Mouse (Mus musculus): ENCODE data around the gene Bola2. TPM values are rescaled to one million over a fixed set of nuclear protein-coding genes. Genes with fewer than 3 reads are reported as not detected.
A peak's percentile ranks its signal among the peaks of the same experiment; 100 is the strongest.

The Bola2 gene
- polyA plus RNA-seq (2021) = 102 TPM

DNA sequence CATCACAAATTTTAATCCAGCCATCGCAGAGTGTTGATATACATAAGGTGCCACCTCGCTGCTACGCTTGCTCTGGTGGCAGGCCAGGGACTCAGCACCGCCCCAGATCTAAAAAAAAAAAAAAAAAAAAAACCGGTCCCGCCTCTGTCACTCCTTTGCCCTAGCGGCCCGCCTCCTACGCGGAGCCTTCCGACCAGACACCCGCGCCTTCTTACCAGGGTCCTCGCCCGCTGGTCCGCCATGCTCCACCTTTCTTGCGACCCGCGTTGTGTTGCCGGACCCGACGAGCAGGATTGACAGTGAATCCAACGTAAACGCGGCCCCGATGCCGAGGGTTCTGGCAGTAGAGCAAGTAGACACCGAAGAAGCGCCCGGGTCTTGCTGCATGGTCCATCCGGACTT is at the start of gene Bola2:
Gene Bola2, plus strand, starts transcription at position 192 of the 402 bp plus-strand sequence.
- no peaks in the 10 kb centered on the region for H3K27me3 ChIP-seq
- ChIA-PET CTCF (interaction anchor here (1.0 kb wide), 1 partner anchor 11 kb away, joined by 3 read pairs; no protein-coding TSS in a partner anchor), POLR2A (no interaction called here)
- no peak for DNase-seq (ENCODE audit: low read depth, low spot score)
- TF ChIP-seq CTCF (IDR thresholded peaks at IDR 0.05) = no peak
- in situ Hi-C loops (cut with MboI; ENCODE audit: low pct_unique_long_range_greater_than_20kb) = no loop called here
- ATAC-seq = peak; percentile 33

DNA sequence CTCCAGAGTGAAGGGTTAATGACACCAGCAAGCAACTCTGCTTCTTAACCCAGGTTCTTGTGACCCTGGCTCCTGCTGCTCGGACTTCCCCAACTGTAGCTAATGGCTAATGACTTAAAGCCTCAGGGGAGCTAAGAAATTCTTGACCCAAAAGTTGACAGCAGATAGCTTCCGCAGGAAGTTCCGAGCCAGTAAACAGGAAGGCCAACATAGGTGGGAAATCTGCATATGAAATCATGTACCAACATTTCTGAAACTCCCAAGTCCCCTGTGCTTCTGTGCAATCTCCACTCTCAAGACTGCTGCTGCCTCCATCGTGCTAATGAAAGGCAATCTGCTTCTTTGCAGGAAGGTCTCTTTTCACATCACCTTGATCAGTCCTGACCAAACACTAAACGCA is 49.5 kb upstream of the Bola2 start:
- ChIA-PET POLR2A (no interaction called here), CTCF (interaction anchor here (1.6 to 2.6 kb wide), 2 partner anchors 41 to 48 kb away, joined by 3 to 7 read pairs; no protein-coding TSS in a partner anchor)
- in situ Hi-C loops (cut with MboI; ENCODE audit: low pct_unique_long_range_greater_than_20kb) = no loop called here
- DNase-seq (ENCODE audit: low read depth, low spot score) (no peak), ATAC-seq (no peak)
- TF ChIP-seq CTCF (IDR thresholded peaks at IDR 0.05) = no peak
- no peaks in the 10 kb centered on the region for H3K27me3 ChIP-seq

- in situ Hi-C loops (cut with MboI; ENCODE audit: low pct_unique_long_range_greater_than_20kb) = no loop called here
- DNase-seq (ENCODE audit: low read depth, low spot score) = no peak
- no peaks in the 10 kb centered on the region for H3K27me3 ChIP-seq
- ChIA-PET CTCF (interaction anchor here (0.8 to 0.9 kb wide), 4 partner anchors 13 to 69 kb away, joined by 3 to 4 read pairs (median 3); no protein-coding TSS in a partner anchor), POLR2A (interaction anchor here (0.7 to 0.9 kb wide), 2 partner anchors 15 to 202 kb away, joined by 4 read pairs; no protein-coding TSS in a partner anchor)
- TF ChIP-seq CTCF (IDR thresholded peaks at IDR 0.05) = peak; percentile 61
- ATAC-seq = no peak
These were observed 46.7 kb upstream of the Bola2 start for GRCm38 (mm10) chr7:126648486-126648885.

DNA sequence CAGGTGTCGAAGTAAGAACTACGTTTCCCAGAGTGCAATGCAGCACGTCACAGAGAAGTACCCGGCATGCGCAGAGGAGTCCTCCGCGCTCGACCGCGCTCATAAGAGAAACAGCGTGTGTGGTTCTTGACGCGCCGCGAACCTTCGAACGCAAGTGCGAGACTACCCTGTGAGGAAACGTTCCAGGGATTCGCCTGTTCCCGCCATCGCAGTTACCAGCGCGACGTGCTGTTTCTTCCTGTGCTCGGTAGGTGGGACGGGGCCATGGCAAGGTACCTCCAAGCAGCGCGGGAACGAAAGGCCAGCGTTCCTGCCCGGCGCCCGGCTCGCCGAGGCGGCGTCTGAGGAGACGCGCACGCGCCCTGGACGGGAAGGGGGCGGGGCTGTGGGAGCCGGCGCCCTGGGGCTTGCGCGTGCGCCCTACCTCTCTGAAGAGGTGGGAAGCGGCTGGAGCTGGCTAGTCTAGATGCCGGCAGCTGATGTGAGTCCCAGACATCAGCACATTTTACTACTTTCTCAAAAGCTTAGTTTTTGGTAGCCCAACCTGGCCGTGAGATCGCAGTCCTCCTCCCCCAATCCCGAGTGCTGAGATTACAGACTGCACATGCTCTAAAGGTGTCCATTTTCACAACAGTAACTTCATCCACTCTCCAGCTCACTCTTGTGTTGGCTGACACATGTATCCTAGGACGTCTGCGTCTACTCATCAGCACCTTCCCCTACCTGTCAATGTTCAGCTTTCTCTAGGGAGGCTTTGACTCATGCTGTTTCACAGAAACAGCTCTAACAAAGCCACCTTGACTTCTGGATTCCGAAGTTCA is 45.8 kb upstream of the Bola2 start, which contains the start of gene Sgf29:
Gene Sgf29, plus strand, starts transcription at position 79 of the 821 bp plus-strand sequence.
- H3K27me3 ChIP-seq = no peaks in the 10 kb centered on the region
- ATAC-seq (peak; percentile 73), DNase-seq (ENCODE audit: low read depth, low spot score) (no peak)
- in situ Hi-C loops (cut with MboI; ENCODE audit: low pct_unique_long_range_greater_than_20kb) = no loop called here
- ChIA-PET POLR2A (interaction anchor here (0.9 to 1.1 kb wide), 2 partner anchors 12 to 14 kb away, joined by 3 to 4 read pairs; no protein-coding TSS in a partner anchor), CTCF (interaction anchor here (0.6 to 1.7 kb wide), 9 partner anchors 9 to 84 kb away, joined by 3 to 4 read pairs (median 3); partner anchors contain the start of gene Eif3c)
- no peak for TF ChIP-seq CTCF (IDR thresholded peaks at IDR 0.05)

- in situ Hi-C loops (cut with MboI; ENCODE audit: low pct_unique_long_range_greater_than_20kb) = no loop called here
These were observed 44.3 kb upstream of the Bola2 start for GRCm38 (mm10) chr7:126650852-126651251.

DNA sequence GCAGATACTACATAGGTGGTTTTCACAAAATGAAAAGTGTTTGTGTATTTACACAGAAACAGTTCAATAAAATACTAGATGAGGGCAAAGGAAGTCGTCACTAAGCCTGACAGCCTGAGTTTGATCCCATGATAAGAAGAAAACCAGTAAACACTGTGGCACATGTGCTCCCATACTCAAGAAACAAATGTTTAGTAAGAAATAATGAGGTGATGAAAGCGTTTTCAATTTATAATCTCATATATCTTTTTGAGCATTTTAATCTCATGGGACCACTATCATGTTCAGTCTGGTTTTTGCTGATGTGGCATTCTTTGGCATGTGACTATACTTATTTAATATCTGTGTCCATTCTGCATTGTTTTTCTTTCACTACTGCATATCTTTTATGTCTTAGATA is 41.2 kb upstream of the Bola2 start:
- DNase-seq (ENCODE audit: low read depth, low spot score) = no peak
- no peak for TF ChIP-seq CTCF (IDR thresholded peaks at IDR 0.05)
- CTCF ChIA-PET = no interaction called here
- POLR2A ChIA-PET = no interaction called here
- in situ Hi-C loops (cut with MboI; ENCODE audit: low pct_unique_long_range_greater_than_20kb) = no loop called here
- no peak for ATAC-seq
- H3K27me3 ChIP-seq = no peaks in the 10 kb centered on the region

More at GRCm38 (mm10) chr7:126650852-126651251, 44.3 kb upstream of the Bola2 start:
- TF ChIP-seq CTCF (IDR thresholded peaks at IDR 0.05) = no peak
- no peak for ATAC-seq
- DNase-seq (ENCODE audit: low read depth, low spot score) = no peak
- ChIA-PET POLR2A (no interaction called here), CTCF (interaction anchor here (0.7 to 1.7 kb wide), 2 partner anchors 14 to 42 kb away, joined by 3 to 4 read pairs; no protein-coding TSS in a partner anchor)
- H3K27me3 ChIP-seq = no peaks in the 10 kb centered on the region

GRCm38 (mm10) chr7:126655695-126656094 is 39.5 kb upstream of the Bola2 start:
- DNase-seq (ENCODE audit: low read depth, low spot score) (no peak), ATAC-seq (no peak)
- POLR2A ChIA-PET = no interaction called here
- no peaks in the 10 kb centered on the region for H3K27me3 ChIP-seq
- CTCF ChIA-PET = interaction anchor here (0.9 kb wide), 1 partner anchor 120 kb away, joined by 3 read pairs; no protein-coding TSS in a partner anchor
- in situ Hi-C loops (cut with MboI; ENCODE audit: low pct_unique_long_range_greater_than_20kb) = no loop called here
- TF ChIP-seq CTCF (IDR thresholded peaks at IDR 0.05) = no peak

- ATAC-seq = no peak
- no peak for DNase-seq (ENCODE audit: low read depth, low spot score)
- no peaks in the 10 kb centered on the region for H3K27me3 ChIP-seq
- ChIA-PET CTCF (interaction anchor here (0.9 to 1.9 kb wide), 2 partner anchors 8 to 36 kb away, joined by 3 to 4 read pairs; partner anchors contain the start of gene Sgf29), POLR2A (no interaction called here)
- in situ Hi-C loops (cut with MboI; ENCODE audit: low pct_unique_long_range_greater_than_20kb) = no loop called here
- TF ChIP-seq CTCF (IDR thresholded peaks at IDR 0.05) = no peak
These were observed 37.7 kb upstream of the Bola2 start for GRCm38 (mm10) chr7:126657522-126657921.

GRCm38 (mm10) chr7:126659771-126660170 is 35.4 kb upstream of the Bola2 start:
- TF ChIP-seq CTCF (IDR thresholded peaks at IDR 0.05) = no peak
- H3K27me3 ChIP-seq = no peaks in the 10 kb centered on the region
- ChIA-PET CTCF (no interaction called here), POLR2A (no interaction called here)
- DNase-seq (ENCODE audit: low read depth, low spot score) = no peak
- no peak for ATAC-seq
- in situ Hi-C loops (cut with MboI; ENCODE audit: low pct_unique_long_range_greater_than_20kb) = no loop called here

GRCm38 (mm10) chr7:126663646-126664045 is 31.6 kb upstream of the Bola2 start:
- ChIA-PET CTCF (interaction anchor here (0.9 to 1.6 kb wide), 2 partner anchors 11 to 15 kb away, joined by 3 to 4 read pairs; partner anchors contain the start of gene Sgf29), POLR2A (interaction anchor here (1.2 kb wide), 1 partner anchor 15 kb away, joined by 4 read pairs; the partner anchor contains the start of gene Sgf29)
- H3K27me3 ChIP-seq = no peaks in the 10 kb centered on the region
- in situ Hi-C loops (cut with MboI; ENCODE audit: low pct_unique_long_range_greater_than_20kb) = no loop called here
- DNase-seq (ENCODE audit: low read depth, low spot score) = no peak
- no peak for TF ChIP-seq CTCF (IDR thresholded peaks at IDR 0.05)
- no peak for ATAC-seq
